ENCODE assay signal across 10 mouse cellular contexts in the genomic region with DNA sequence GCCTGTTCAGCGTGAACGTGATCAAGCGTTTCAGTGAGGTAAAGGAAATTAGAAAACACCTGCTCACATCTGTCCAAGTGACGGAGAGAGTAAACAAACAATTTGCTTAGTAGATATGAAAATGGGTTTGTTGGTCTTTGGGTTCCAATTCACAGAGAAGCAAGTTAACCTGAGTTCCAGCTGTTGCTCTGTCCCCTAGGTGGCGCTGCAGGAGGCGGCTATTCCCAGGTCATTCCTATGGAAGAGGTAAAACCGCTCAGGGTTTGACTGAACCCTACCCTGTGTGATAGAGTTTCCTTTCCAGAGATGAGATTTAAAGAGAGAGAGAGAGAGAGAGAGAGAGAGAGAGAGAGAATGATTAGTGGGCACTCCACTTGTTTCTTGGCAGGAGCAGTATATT. TPM values are rescaled to one million over a fixed set of nuclear protein-coding genes. Genes with fewer than 3 reads are reported as not detected.
DNase-seq lines count a peak whose midpoint lies in the region; ATAC-seq and TF ChIP-seq lines count a peak whose summit lies in the region.
"Had no signal": no experiment of that assay in that cellular context is flagged by ENCODE, and none has a peak within 500 bp of the region (broad histone marks: within the 10 kb centered on the region; RNA-seq: fewer than 3 reads in every experiment).

No protein-coding gene starts in this region.

- no peaks in the 10 kb centered on the region for H3K4me1 ChIP-seq in kidney, adult 2 months (ENCODE audit: control insufficient read depth, insufficient read depth, low read length)
- no peaks in the 10 kb centered on the region for H3K4me1 ChIP-seq in kidney, embryonic 16.5 days (ENCODE audit: insufficient read depth, low read length)
- no peaks in the 10 kb centered on the region for H3K4me1 ChIP-seq in ES-Bruce4 (ENCODE audit: control insufficient read depth, insufficient read depth, low read length)
- H3K4me1 ChIP-seq in embryonic facial prominence, embryonic 11.5 days (ENCODE audit: control insufficient read depth, insufficient read depth, low read length) = no peaks in the 10 kb centered on the region

- no peak for TF ChIP-seq EP300 in ES-Bruce4 (IDR thresholded peaks at IDR 0.05; ENCODE audit: insufficient read depth, low read depth, low read length)

- no peaks in the 10 kb centered on the region for H3K27me3 ChIP-seq in kidney, adult 2 months (replicated peaks; ENCODE audit: control insufficient read depth, insufficient read depth, low read length)
- no peaks in the 10 kb centered on the region for H3K27me3 ChIP-seq in kidney, embryonic 16.5 days (ENCODE audit: insufficient read depth, low read length)
- no peaks in the 10 kb centered on the region for H3K27me3 ChIP-seq in ES-Bruce4 (ENCODE audit: control insufficient read depth, insufficient read depth, low read length, poor library complexity, severe bottlenecking)
- H3K27me3 ChIP-seq in embryonic facial prominence, embryonic 11.5 days (ENCODE audit: control insufficient read depth, insufficient read depth, low read length) = no peaks in the 10 kb centered on the region

- peak; percentile 76 for TF ChIP-seq CTCF in kidney, adult 2 months (conservative IDR thresholded peaks at IDR 0.05; ENCODE audit: insufficient read depth, insufficient read length, low read depth, low read length)
- TF ChIP-seq CTCF in ES-Bruce4 (IDR thresholded peaks at IDR 0.05; ENCODE audit: low read depth, low read length) = peak; percentile 86

- TF ChIP-seq POLR2A in kidney, adult 2 months (IDR thresholded peaks at IDR 0.05; ENCODE audit: low read depth, low read length) = no peak
- TF ChIP-seq POLR2A in ES-Bruce4 (IDR thresholded peaks at IDR 0.05; ENCODE audit: insufficient read depth, low read length) = no peak

- H3K27ac ChIP-seq in kidney, adult 2 months (ENCODE audit: insufficient read depth, low read depth, low read length) = no peak overlapping the region
- H3K27ac ChIP-seq in kidney, embryonic 16.5 days (ENCODE audit: low read length) = no peak overlapping the region
- no peak overlapping the region for H3K27ac ChIP-seq in ES-Bruce4 (ENCODE audit: insufficient read depth, low read length)
- H3K27ac ChIP-seq in embryonic facial prominence, embryonic 11.5 days (replicated peaks; ENCODE audit: low read depth, low read length) = no peak overlapping the region
- H3K27ac ChIP-seq: macrophage had no signal

- no peak overlapping the region for H3K9ac ChIP-seq in kidney, embryonic 16.5 days (replicated peaks; ENCODE audit: low read length)
- no peak overlapping the region for H3K9ac ChIP-seq in ES-Bruce4 (ENCODE audit: low read depth, poor library complexity, severe bottlenecking)
- H3K9ac ChIP-seq in embryonic facial prominence, embryonic 11.5 days (replicated peaks; ENCODE audit: low read length) = no peak overlapping the region

- 58% methylated on average over 7 of the region's 7 CpGs for WGBS in kidney, adult 2 months
- 57% methylated on average over 7 of the region's 7 CpGs for WGBS in kidney, embryonic 16.5 days
- WGBS in embryonic facial prominence, embryonic 11.5 days = 65% methylated on average over 7 of the region's 7 CpGs

- H3K9me3 ChIP-seq in kidney, embryonic 16.5 days (ENCODE audit: low read length) = no peaks in the 10 kb centered on the region
- H3K9me3 ChIP-seq in ES-Bruce4 (replicated peaks; ENCODE audit: control insufficient read depth, insufficient read depth, low read length, poor library complexity, severe bottlenecking) = no peaks in the 10 kb centered on the region
- no peaks in the 10 kb centered on the region for H3K9me3 ChIP-seq in embryonic facial prominence, embryonic 11.5 days (replicated peaks; ENCODE audit: control insufficient read depth, low read length)

- no peak overlapping the region for H3K4me3 ChIP-seq in kidney, adult 2 months (ENCODE audit: insufficient read depth, low read depth, low read length)
- no peak overlapping the region for H3K4me3 ChIP-seq in kidney, embryonic 16.5 days (ENCODE audit: low read length)
- H3K4me3 ChIP-seq in ES-Bruce4 (ENCODE audit: low read depth, low read length) = no peak overlapping the region
- no peak overlapping the region for H3K4me3 ChIP-seq in embryonic facial prominence, embryonic 11.5 days (ENCODE audit: low read depth, low read length)
- H3K4me3 ChIP-seq: erythroblast, embryonic 14.5 days had no signal

- no peak overlapping the region for H3K4me2 ChIP-seq in kidney, embryonic 16.5 days (replicated peaks; ENCODE audit: low read depth, low read length)
- no peak overlapping the region for H3K4me2 ChIP-seq in embryonic facial prominence, embryonic 11.5 days (ENCODE audit: low read depth, low read length)

- peaks cover 14% of the 10 kb centered on the region for H3K36me3 ChIP-seq in kidney, adult 2 months (ENCODE audit: control insufficient read depth, insufficient read depth, low read length)
- H3K36me3 ChIP-seq in kidney, embryonic 16.5 days (ENCODE audit: insufficient read depth, low read length) = peaks cover 62% of the 10 kb centered on the region
- H3K36me3 ChIP-seq in ES-Bruce4 (ENCODE audit: control insufficient read depth, insufficient read depth, low read length, poor library complexity, severe bottlenecking) = peaks cover 89% of the 10 kb centered on the region
- H3K36me3 ChIP-seq in embryonic facial prominence, embryonic 11.5 days (replicated peaks; ENCODE audit: control insufficient read depth, insufficient read depth, low read depth, low read length) = no peaks in the 10 kb centered on the region; the same call in 1 of the 2 replicates

- peak; percentile 57 for DNase-seq in kidney, adult 2 months
- DNase-seq in adrenal gland, postnatal 25 days = peak; percentile 74
- peak; percentile 64 for DNase-seq in embryonic facial prominence, embryonic 11.5 days (ENCODE audit: low spot score)
- DNase-seq in kidney, postnatal 36 days = peak; percentile 42 to 86
- DNase-seq in mesoderm, embryonic 11.5 days (ENCODE audit: low read depth, low spot score) = peak; percentile 53
- peak; percentile 54 for DNase-seq in thymus, postnatal 14 days

- no peak for ATAC-seq in kidney, embryonic 16.5 days (ENCODE audit: low FRiP score, low TSS enrichment)
- no peak for ATAC-seq in embryonic facial prominence, embryonic 11.5 days (replicated peaks; ENCODE audit: insufficient number of reproducible peaks, low FRiP score, low TSS enrichment, low read depth)

RNA-seq across cellular contexts. Expression of a gene that starts 31.5 kb away (rescaled TPM):
- 0.19 and 0.27 TPM in 2 replicates for polyA plus RNA-seq in kidney, adult 2 months (2012; rRNA removed)
- polyA plus RNA-seq in kidney, embryonic 16.5 days (2015; fragmentation: Nextera tagmentation; extraction: Ambion mirVana) = 1.4 and 1.9 TPM in 2 replicates
- 9.3 and 11.1 TPM in 2 replicates for polyA plus RNA-seq in ES-Bruce4 (2011; ENCODE audit: insufficient read depth, insufficient read length, low read depth, missing spikeins)
- 0.81 and 1.1 TPM in 2 replicates for total RNA-seq in adrenal gland, postnatal 25 days (2021)
- 1.9 and 2.0 TPM in 2 replicates for polyA plus RNA-seq in embryonic facial prominence, embryonic 11.5 days (2014; fragmentation: Nextera tagmentation; extraction: Ambion mirVana)

RNA-seq across cellular contexts. Expression of a gene that starts 38.1 kb away (rescaled TPM):
- 128 and 132 TPM in 2 replicates for polyA plus RNA-seq in kidney, adult 2 months (2012; rRNA removed)
- polyA plus RNA-seq in kidney, embryonic 16.5 days (2015; fragmentation: Nextera tagmentation; extraction: Ambion mirVana) = 119 and 127 TPM in 2 replicates
- 237 and 239 TPM in 2 replicates for polyA plus RNA-seq in ES-Bruce4 (2011; ENCODE audit: insufficient read depth, insufficient read length, low read depth, missing spikeins)
- total RNA-seq in adrenal gland, postnatal 25 days (2021) = 54.7 and 64.6 TPM in 2 replicates
- 85.5 and 85.8 TPM in 2 replicates for polyA plus RNA-seq in embryonic facial prominence, embryonic 11.5 days (2014; fragmentation: Nextera tagmentation; extraction: Ambion mirVana)

RNA-seq across cellular contexts. Expression of a gene that starts 46.6 kb away (rescaled TPM):
- polyA plus RNA-seq in kidney, adult 2 months (2012; rRNA removed) = 0.11 TPM in 1 of 2 replicates, not detected in the other
- 0.10 TPM in 1 of 2 replicates, not detected in the other for polyA plus RNA-seq in kidney, embryonic 16.5 days (2015; fragmentation: Nextera tagmentation; extraction: Ambion mirVana)
- polyA plus RNA-seq in ES-Bruce4 (2011; ENCODE audit: insufficient read depth, insufficient read length, low read depth, missing spikeins) = 8.8 and 8.9 TPM in 2 replicates
- not detected in 2 replicates for total RNA-seq in adrenal gland, postnatal 25 days (2021)
- polyA plus RNA-seq in embryonic facial prominence, embryonic 11.5 days (2014; fragmentation: Nextera tagmentation; extraction: Ambion mirVana) = not detected in 2 replicates
- polyA plus RNA-seq: erythroblast, embryonic 14.5 days; macrophage had no signal
